Mouse (Mus musculus): ENCODE measurements around the gene Tmprss11g. TPM values are rescaled to one million over a fixed set of nuclear protein-coding genes. Genes with fewer than 3 reads are reported as not detected.

Tmprss11g gene
- polyA plus RNA-seq (2014; fragmentation: Illumina TruSeq; extraction: RNeasy Lipid Tissue Mini Kit (QIAGEN cat#74804); ENCODE audit: low read depth, low replicate concordance): not detected

GRCm38 (mm10) chr5:86518500-86518899 is at the start of gene Tmprss11g:
Tmprss11g (minus strand) TSS chr5:86518600.

GRCm38 (mm10) chr5:86468890-86469289 is 49.5 kb downstream of the Tmprss11g start, which contains the start of gene Tmprss11a:
Tmprss11a (minus strand) TSS chr5:86468990.

Other genes starting within 250 kb of the Tmprss11g start
- gene Tmprss11c, start 229.3 kb downstream of the Tmprss11g start, polyA plus RNA-seq (2014; fragmentation: Illumina TruSeq; extraction: RNeasy Lipid Tissue Mini Kit (QIAGEN cat#74804); ENCODE audit: low read depth, low replicate concordance): not detected
- gene Tmprss11d, start 145.2 kb downstream of the Tmprss11g start, polyA plus RNA-seq (2014; fragmentation: Illumina TruSeq; extraction: RNeasy Lipid Tissue Mini Kit (QIAGEN cat#74804); ENCODE audit: low read depth, low replicate concordance): not detected
- gene Tmprss11a, start 49.6 kb downstream of the Tmprss11g start, polyA plus RNA-seq (2014; fragmentation: Illumina TruSeq; extraction: RNeasy Lipid Tissue Mini Kit (QIAGEN cat#74804); ENCODE audit: low read depth, low replicate concordance): not detected
- gene Tmprss11f, start 113.8 kb upstream of the Tmprss11g start, polyA plus RNA-seq (2014; fragmentation: Illumina TruSeq; extraction: RNeasy Lipid Tissue Mini Kit (QIAGEN cat#74804); ENCODE audit: low read depth, low replicate concordance): not detected
- not detected for gene Tmprss11b, start 157.8 kb upstream of the Tmprss11g start, polyA plus RNA-seq (2014; fragmentation: Illumina TruSeq; extraction: RNeasy Lipid Tissue Mini Kit (QIAGEN cat#74804); ENCODE audit: low read depth, low replicate concordance)
- gene Tmprss11e, start 227.2 kb upstream of the Tmprss11g start, polyA plus RNA-seq (2014; fragmentation: Illumina TruSeq; extraction: RNeasy Lipid Tissue Mini Kit (QIAGEN cat#74804); ENCODE audit: low read depth, low replicate concordance): not detected

Measured in sigmoid colon, adult 10 weeks (tissue).